Mouse (Mus musculus): Measurements from ENCODE around the gene Cpne9. TPM values are rescaled to one million over a fixed set of nuclear protein-coding genes. Genes with fewer than 3 reads are reported as not detected.

Cpne9 gene
- 1.7 and 2.9 TPM in 2 replicates for total RNA-seq (2012; rRNA removed)

GRCm38 (mm10) chr6:113282101-113282802 is at the start of gene Cpne9:
TSS of gene Cpne9 (plus strand) at chr6:113282307.
- peaks cover 0 to 11% of the 10 kb centered on the region in 2 experiments; a peak in 1 of 4 replicates for H3K4me1 ChIP-seq (ENCODE audit: control insufficient read depth in 2 of 2, insufficient read depth in 2 of 2, low read length in 2 of 2, poor library complexity in 1 of 2)
- no peak for TF ChIP-seq HCFC1 (IDR thresholded peaks at IDR 0.05; ENCODE audit: borderline replicate concordance, insufficient read depth, low read length)
- no peak for TF ChIP-seq MAFK (IDR thresholded peaks at IDR 0.05; ENCODE audit: insufficient read depth, low read depth, low read length)
- no peak for TF ChIP-seq ZNF384 (IDR thresholded peaks at IDR 0.05; ENCODE audit: low read depth, low read length)
- TF ChIP-seq CHD2 (IDR thresholded peaks at IDR 0.05; ENCODE audit: low read depth, low read length) = no peak
- TF ChIP-seq ZC3H11A (IDR thresholded peaks at IDR 0.05; ENCODE audit: borderline replicate concordance, low read depth, low read length) = no peak
- peak; percentile 66 for DNase-seq (ENCODE audit: low read depth, low spot score)
- no peak within 1 kb of the TSS for H3K27ac ChIP-seq (ENCODE audit: insufficient read depth, low read depth, low read length, poor library complexity, severe bottlenecking)
- peak within 1 kb of the TSS; percentile 52 to 59 for H3K4me3 ChIP-seq (ENCODE audit: insufficient read depth in 1 of 2, low read depth in 1 of 2, low read length in 2 of 2, poor library complexity in 1 of 2, severe bottlenecking in 1 of 2)
- no peaks in the 10 kb centered on the region for H3K36me3 ChIP-seq (ENCODE audit: control insufficient read depth, insufficient read depth, low read length, poor library complexity, severe bottlenecking)
- H3K9me3 ChIP-seq (ENCODE audit: control insufficient read depth, insufficient read depth, low read depth, low read length) = no peaks in the 10 kb centered on the region
- peak within 1 kb of the TSS; percentile 18; the same call in 1 of the 2 replicates for H3K9ac ChIP-seq (ENCODE audit: insufficient read depth, low read depth, low read length, poor library complexity, severe bottlenecking)
- in situ Hi-C loops (cut with MboI; ENCODE audit: low sequenced_read_pairs in 2 of 2, unreplicated experiment in 2 of 2) = no loop called here

DNA sequence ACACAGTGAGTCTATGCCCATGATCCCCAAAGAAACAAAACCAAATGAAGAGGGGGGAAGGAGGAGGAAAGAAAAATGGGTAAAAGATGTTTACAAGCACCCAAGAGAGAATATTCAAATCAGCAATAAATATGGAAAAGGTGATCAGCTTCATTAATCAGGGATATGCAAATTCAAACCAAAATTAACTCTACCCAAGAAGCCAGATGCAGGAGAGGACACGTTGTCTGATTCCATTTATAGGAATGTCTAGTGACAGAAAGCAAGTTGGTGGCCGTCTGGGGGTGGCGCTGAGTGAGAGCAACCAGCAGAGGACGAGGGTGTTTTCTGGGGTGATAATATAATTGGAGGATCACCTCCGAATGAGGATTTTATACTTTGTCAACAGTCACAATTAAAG is 47.0 kb upstream of the Cpne9 start:
- in situ Hi-C loops (cut with MboI; ENCODE audit: low sequenced_read_pairs in 2 of 2, unreplicated experiment in 2 of 2) = no loop called here

GRCm38 (mm10) chr6:113237542-113238270 is 44.4 kb upstream of the Cpne9 start, which contains the start of gene Mtmr14:
TSS of gene Mtmr14 (plus strand) at chr6:113237843.
- peak within 1 kb of the TSS; percentile 89 to 94 for H3K4me3 ChIP-seq (ENCODE audit: insufficient read depth in 1 of 2, low read depth in 1 of 2, low read length in 2 of 2, poor library complexity in 1 of 2, severe bottlenecking in 1 of 2)
- in situ Hi-C loops (cut with MboI; ENCODE audit: low sequenced_read_pairs in 2 of 2, unreplicated experiment in 2 of 2) = no loop called here
- H3K36me3 ChIP-seq (ENCODE audit: control insufficient read depth, insufficient read depth, low read length, poor library complexity, severe bottlenecking) = peaks cover 7% of the 10 kb centered on the region; the same call in 1 of the 2 replicates
- peak within 1 kb of the TSS; percentile 3; the same call in 1 of the 2 replicates for H3K27ac ChIP-seq (ENCODE audit: insufficient read depth, low read depth, low read length, poor library complexity, severe bottlenecking)
- no peaks in the 10 kb centered on the region for H3K9me3 ChIP-seq (ENCODE audit: control insufficient read depth, insufficient read depth, low read depth, low read length)
- TF ChIP-seq ZC3H11A (IDR thresholded peaks at IDR 0.05; ENCODE audit: borderline replicate concordance, low read depth, low read length) = no peak
- TF ChIP-seq ZNF384 (IDR thresholded peaks at IDR 0.05; ENCODE audit: low read depth, low read length) = no peak
- no peak for TF ChIP-seq MAFK (IDR thresholded peaks at IDR 0.05; ENCODE audit: insufficient read depth, low read depth, low read length)
- 0 out of 2 replicates have a peak, but pooled peaks have one; percentile 25 for TF ChIP-seq CHD2 (IDR thresholded peaks at IDR 0.05; ENCODE audit: low read depth, low read length)
- 0 out of 2 replicates have a peak, but pooled peaks have one; percentile 30 for TF ChIP-seq HCFC1 (IDR thresholded peaks at IDR 0.05; ENCODE audit: borderline replicate concordance, insufficient read depth, low read length)
- peaks cover 0 to 2% of the 10 kb centered on the region in 2 experiments; a peak in 1 of 4 replicates for H3K4me1 ChIP-seq (ENCODE audit: control insufficient read depth in 2 of 2, insufficient read depth in 2 of 2, low read length in 2 of 2, poor library complexity in 1 of 2)
- DNase-seq (ENCODE audit: low read depth, low spot score) = peak; percentile 98
- peak within 1 kb of the TSS; percentile 86 for H3K9ac ChIP-seq (ENCODE audit: insufficient read depth, low read depth, low read length, poor library complexity, severe bottlenecking)

More for the DNA sequence above, 47.0 kb upstream of the Cpne9 start:
- Histone ChIP-seq H3K27ac (ENCODE audit: insufficient read depth, low read depth, low read length, poor library complexity, severe bottlenecking) (no peak overlapping the region), H3K36me3 (ENCODE audit: control insufficient read depth, insufficient read depth, low read length, poor library complexity, severe bottlenecking) (peaks cover 3% of the 10 kb centered on the region; the same call in 1 of the 2 replicates), H3K4me1 (ENCODE audit: control insufficient read depth in 2 of 2, insufficient read depth in 2 of 2, low read length in 2 of 2, poor library complexity in 1 of 2) (peaks cover 0 to 2% of the 10 kb centered on the region in 2 experiments; a peak in 1 of 4 replicates), H3K9ac (ENCODE audit: insufficient read depth, low read depth, low read length, poor library complexity, severe bottlenecking) (no peak overlapping the region), H3K4me3 (ENCODE audit: insufficient read depth in 1 of 2, low read depth in 1 of 2, low read length in 2 of 2, poor library complexity in 1 of 2, severe bottlenecking in 1 of 2) (no peak overlapping the region), H3K9me3 (ENCODE audit: control insufficient read depth, insufficient read depth, low read depth, low read length) (no peaks in the 10 kb centered on the region)
- no peak for TF ChIP-seq ZC3H11A (IDR thresholded peaks at IDR 0.05; ENCODE audit: borderline replicate concordance, low read depth, low read length)
- no peak for TF ChIP-seq MAFK (IDR thresholded peaks at IDR 0.05; ENCODE audit: insufficient read depth, low read depth, low read length)
- TF ChIP-seq HCFC1 (IDR thresholded peaks at IDR 0.05; ENCODE audit: borderline replicate concordance, insufficient read depth, low read length) = no peak
- no peak for TF ChIP-seq CHD2 (IDR thresholded peaks at IDR 0.05; ENCODE audit: low read depth, low read length)
- no peak for TF ChIP-seq ZNF384 (IDR thresholded peaks at IDR 0.05; ENCODE audit: low read depth, low read length)
- no peak for DNase-seq (ENCODE audit: low read depth, low spot score)

DNA sequence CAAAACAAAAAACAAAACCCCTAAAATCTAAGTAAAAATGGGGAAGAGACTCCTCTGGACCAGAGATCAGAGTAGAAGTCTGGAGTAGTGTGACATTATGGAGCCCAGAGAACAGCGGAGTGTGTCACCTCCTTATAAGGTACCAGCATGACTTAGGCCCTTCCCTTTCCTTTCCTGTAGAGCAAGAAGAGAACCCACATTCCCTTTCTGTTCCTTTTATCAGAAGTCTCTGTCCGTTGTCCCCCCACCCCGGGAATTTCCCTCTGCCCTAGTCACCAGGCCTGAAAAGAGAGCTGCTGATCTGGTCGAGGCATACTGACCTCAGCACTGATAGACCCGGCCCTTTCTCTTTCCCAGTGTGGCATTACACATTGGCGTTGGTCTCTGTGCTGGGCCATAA is 43.7 kb upstream of the Cpne9 start:
- Histone ChIP-seq H3K4me3 (ENCODE audit: insufficient read depth in 1 of 2, low read depth in 1 of 2, low read length in 2 of 2, poor library complexity in 1 of 2, severe bottlenecking in 1 of 2) (peak overlapping the region; percentile 89 to 94), H3K36me3 (ENCODE audit: control insufficient read depth, insufficient read depth, low read length, poor library complexity, severe bottlenecking) (peaks cover 7% of the 10 kb centered on the region; the same call in 1 of the 2 replicates), H3K27ac (ENCODE audit: insufficient read depth, low read depth, low read length, poor library complexity, severe bottlenecking) (no peak overlapping the region), H3K9ac (ENCODE audit: insufficient read depth, low read depth, low read length, poor library complexity, severe bottlenecking) (peak overlapping the region; percentile 86), H3K9me3 (ENCODE audit: control insufficient read depth, insufficient read depth, low read depth, low read length) (no peaks in the 10 kb centered on the region), H3K4me1 (ENCODE audit: control insufficient read depth in 2 of 2, insufficient read depth in 2 of 2, low read length in 2 of 2, poor library complexity in 1 of 2) (peaks cover 0 to 2% of the 10 kb centered on the region in 2 experiments; a peak in 1 of 4 replicates)
- in situ Hi-C loops (cut with MboI; ENCODE audit: low sequenced_read_pairs in 2 of 2, unreplicated experiment in 2 of 2) = no loop called here
- DNase-seq (ENCODE audit: low read depth, low spot score) = no peak
- TF ChIP-seq ZNF384 (IDR thresholded peaks at IDR 0.05; ENCODE audit: low read depth, low read length) = no peak
- no peak for TF ChIP-seq CHD2 (IDR thresholded peaks at IDR 0.05; ENCODE audit: low read depth, low read length)
- TF ChIP-seq HCFC1 (IDR thresholded peaks at IDR 0.05; ENCODE audit: borderline replicate concordance, insufficient read depth, low read length) = no peak
- TF ChIP-seq MAFK (IDR thresholded peaks at IDR 0.05; ENCODE audit: insufficient read depth, low read depth, low read length) = no peak
- TF ChIP-seq ZC3H11A (IDR thresholded peaks at IDR 0.05; ENCODE audit: borderline replicate concordance, low read depth, low read length) = no peak

Measured in ES-E14 (cell line).